Mouse (Mus musculus) embryonic fibroblast, embryonic 13.5 days (primary cell): ENCODE measurements around the gene Rftn2.

Experiments used
- CTCF ChIP-seq: IDR thresholded peaks from 2 replicates; pipeline ENCODE4 v1.5.1; 2011; ENCODE audit warnings: mild to moderate bottlenecking, control low read depth, low read length, moderate library complexity, borderline replicate concordance; ENCODE audit not compliant: insufficient read depth
- POLR2A ChIP-seq: IDR thresholded peaks from 2 replicates; pipeline ENCODE4 v1.6.1; 2011; ENCODE audit warnings: low read depth, mild to moderate bottlenecking, control low read depth, low read length, moderate library complexity

- TF ChIP-seq POLR2A (no peak), CTCF (no peak)
Measured at GRCm38 (mm10) chr1:55173720-55174557, 52.6 kb downstream of the Rftn2 start.
